Mouse (Mus musculus) lung, embryonic 16.5 days (tissue): ENCODE results near the gene Scpep1. TPM values are rescaled to one million over a fixed set of nuclear protein-coding genes. Genes with fewer than 3 reads are reported as not detected.
A peak's percentile ranks its signal among the peaks of the same experiment; 100 is the strongest.

Experiments used
- ATAC-seq: fragments of 200-750 bp; cut with Nextera tagmentation; 2 replicates; pipeline ENCODE4 v1.8.0; 2017; ENCODE audit warnings: low read depth, mild to moderate bottlenecking, moderate library complexity
- H3K27ac ChIP-seq: fragments of 300-500 bp; sonication (generic); 2 replicates; pipeline ENCODE4 v1.5.1; 2014; ENCODE audit warnings: mild to moderate bottlenecking, control low read depth, low read length
- H3K27me3 ChIP-seq: fragments of 300-500 bp; sonication (generic); 2 replicates; pipeline ENCODE4 v1.6.1; 2014; ENCODE audit warnings: low read depth, low read length, mixed read lengths; ENCODE audit not compliant: control insufficient read depth, insufficient read depth
- H3K36me3 ChIP-seq: fragments of 300-500 bp; sonication (generic); 2 replicates; pipeline ENCODE4 v1.6.1; 2014; ENCODE audit warnings: low read length; ENCODE audit not compliant: control insufficient read depth, insufficient read depth
- H3K4me1 ChIP-seq: fragments of 300-500 bp; sonication (generic); replicated peaks from 2 replicates; pipeline ENCODE4 v1.6.1; 2014; ENCODE audit warnings: low read length, mixed read lengths; ENCODE audit not compliant: control insufficient read depth, insufficient read depth
- H3K4me2 ChIP-seq: fragments of 300-500 bp; sonication (generic); 2 replicates; pipeline ENCODE4 v1.6.1; 2014; ENCODE audit warnings: low read depth, low read length, control low read depth
- H3K4me3 ChIP-seq: fragments of 300-500 bp; sonication (generic); 2 replicates; pipeline ENCODE4 v1.5.1; 2014; ENCODE audit warnings: mild to moderate bottlenecking, low read length, control low read depth
- H3K9ac ChIP-seq: fragments of 300-500 bp; sonication (generic); 2 replicates; pipeline ENCODE4 v1.6.1; 2014; ENCODE audit warnings: low read length, control low read depth
- H3K9me3 ChIP-seq: fragments of 300-500 bp; sonication (generic); 2 replicates; pipeline ENCODE4 v1.6.1; 2016; ENCODE audit warnings: low read length; ENCODE audit not compliant: control insufficient read depth
- WGBS: fragments of 180-500 bp; shearing (Covaris S2); extraction: QIAGEN DNeasy Blood & Tissue Kit; methylation state at CpG from one replicate; pipeline ENCODE4 v1.1.7; 2014; 5-methylcytosine and 5-hydroxymethylcytosine counted together
- polyA plus RNA-seq: library from polyadenylated mRNA; unstranded; fragments of >200 nt; fragmentation: Nextera tagmentation; extraction: Ambion mirVana; gene quantifications from 2 replicates; pipeline ENCODE4 v1.2.1, GENCODE M21; 2015

Scpep1 gene
- polyA plus RNA-seq, 1 experiment from 2014 or later: 90.8 TPM

DNA sequence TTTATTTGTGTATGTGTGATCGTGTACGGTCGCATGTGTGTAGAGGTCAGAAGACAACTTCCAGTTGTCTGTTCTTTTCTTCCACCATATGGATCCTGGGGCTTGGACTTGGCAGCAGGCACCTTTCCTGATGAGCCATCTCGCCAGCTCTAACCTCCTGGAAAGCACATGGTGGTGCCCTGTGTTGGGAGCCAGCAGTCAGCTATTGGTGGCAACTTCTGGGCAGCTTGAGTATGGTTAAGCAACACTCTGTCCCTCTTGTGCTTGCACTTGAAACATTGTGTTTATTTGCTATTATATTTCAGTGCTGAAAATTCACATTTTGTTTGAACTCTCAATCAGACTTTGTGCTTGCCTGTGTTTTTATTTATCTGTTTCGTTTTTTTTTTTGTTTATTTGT is 33.7 kb upstream of the Scpep1 start:
- no peaks in the 10 kb centered on the region for H3K4me1 ChIP-seq
- no peak for ATAC-seq
- no peak overlapping the region for H3K9ac ChIP-seq
- 73% methylated on average over 5 of the region's 5 CpGs for WGBS
- no peak overlapping the region for H3K4me3 ChIP-seq
- peaks cover 7% of the 10 kb centered on the region; the same call in 1 of the 2 replicates for H3K36me3 ChIP-seq
- H3K4me2 ChIP-seq: no peak overlapping the region
- H3K27ac ChIP-seq: no peak overlapping the region
- no peaks in the 10 kb centered on the region for H3K9me3 ChIP-seq
- no peaks in the 10 kb centered on the region for H3K27me3 ChIP-seq

DNA sequence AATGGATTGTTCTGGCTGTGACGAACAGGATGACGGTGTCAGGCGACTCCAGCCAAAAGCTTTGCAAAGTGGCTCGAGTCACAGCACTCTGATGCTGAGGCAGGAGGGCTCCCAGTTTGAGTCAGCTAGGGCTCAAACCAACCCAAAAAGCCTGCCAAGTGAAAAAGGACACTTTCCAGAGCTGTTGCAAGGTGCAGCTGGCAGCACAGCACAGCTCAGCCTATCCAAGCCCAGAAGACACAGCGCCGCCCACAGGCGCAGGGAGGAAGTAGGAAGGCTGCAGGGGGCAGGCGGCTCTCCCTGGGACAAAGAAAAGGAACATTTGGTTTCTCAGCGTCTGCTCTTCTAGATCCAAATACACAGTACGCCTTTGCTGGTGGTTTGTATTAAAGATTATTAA is 31.4 kb upstream of the Scpep1 start:
- no peak for ATAC-seq
- Histone ChIP-seq H3K27ac (no peak overlapping the region), H3K4me1 (no peaks in the 10 kb centered on the region), H3K27me3 (no peaks in the 10 kb centered on the region), H3K4me3 (no peak overlapping the region), H3K9me3 (no peaks in the 10 kb centered on the region), H3K36me3 (peaks cover 15% of the 10 kb centered on the region), H3K9ac (no peak overlapping the region), H3K4me2 (no peak overlapping the region)
- 79% methylated on average over 10 of the region's 10 CpGs for WGBS

DNA sequence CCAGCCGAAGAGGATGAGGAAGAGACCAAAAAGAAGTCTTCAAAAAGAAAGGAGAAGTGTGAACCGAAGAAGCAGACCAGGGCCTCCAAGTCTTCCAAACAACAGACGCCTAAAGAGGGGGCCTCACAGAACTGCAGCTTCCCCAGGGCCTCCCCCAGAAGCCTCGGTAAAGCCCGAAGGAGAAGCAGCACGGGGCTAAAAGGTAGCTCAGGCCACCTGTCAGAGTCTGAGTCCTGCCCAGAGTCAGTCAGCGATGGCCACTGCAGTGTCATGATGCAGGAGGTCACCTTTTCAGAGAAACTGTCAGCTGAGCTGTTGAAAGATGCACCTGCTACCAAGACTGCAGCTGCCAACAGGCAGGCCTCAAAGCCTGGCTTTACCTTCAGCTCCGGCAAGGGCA is 26.1 kb upstream of the Scpep1 start:
- H3K4me2 ChIP-seq: no peak overlapping the region
- H3K36me3 ChIP-seq: peaks cover 12% of the 10 kb centered on the region
- H3K4me1 ChIP-seq: no peaks in the 10 kb centered on the region
- WGBS: 83% methylated on average over 8 of the region's 8 CpGs
- no peaks in the 10 kb centered on the region for H3K27me3 ChIP-seq
- no peak for ATAC-seq
- no peaks in the 10 kb centered on the region for H3K9me3 ChIP-seq
- H3K9ac ChIP-seq: no peak overlapping the region
- no peak overlapping the region for H3K27ac ChIP-seq
- H3K4me3 ChIP-seq: no peak overlapping the region

DNA sequence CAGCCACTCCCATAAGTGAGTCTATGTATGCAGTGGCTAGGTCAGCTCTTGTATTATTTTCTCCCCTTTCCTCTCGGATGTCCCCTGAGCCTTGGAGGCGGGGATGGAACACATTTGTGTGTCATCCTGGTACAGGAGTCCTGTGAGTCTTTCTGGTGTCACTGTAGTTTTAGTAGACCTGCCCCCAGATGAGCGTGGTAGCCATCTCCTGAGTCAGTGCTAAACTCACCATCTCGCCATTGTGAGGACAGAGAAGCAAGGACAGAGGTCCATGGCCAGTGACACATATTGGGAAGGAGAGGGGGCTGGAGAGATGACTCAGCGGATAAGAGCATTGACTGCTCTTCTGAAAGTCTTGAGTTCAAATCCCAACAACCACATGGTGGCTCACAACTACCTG is 21.9 kb upstream of the Scpep1 start:
- Histone ChIP-seq H3K4me1 (peaks cover 5% of the 10 kb centered on the region), H3K4me3 (no peak overlapping the region), H3K9me3 (no peaks in the 10 kb centered on the region), H3K4me2 (no peak overlapping the region), H3K27me3 (no peaks in the 10 kb centered on the region), H3K27ac (no peak overlapping the region), H3K9ac (no peak overlapping the region), H3K36me3 (peaks cover 2% of the 10 kb centered on the region; the same call in 1 of the 2 replicates)
- no peak for ATAC-seq
- 90% methylated on average over 5 of the region's 5 CpGs for WGBS

DNA sequence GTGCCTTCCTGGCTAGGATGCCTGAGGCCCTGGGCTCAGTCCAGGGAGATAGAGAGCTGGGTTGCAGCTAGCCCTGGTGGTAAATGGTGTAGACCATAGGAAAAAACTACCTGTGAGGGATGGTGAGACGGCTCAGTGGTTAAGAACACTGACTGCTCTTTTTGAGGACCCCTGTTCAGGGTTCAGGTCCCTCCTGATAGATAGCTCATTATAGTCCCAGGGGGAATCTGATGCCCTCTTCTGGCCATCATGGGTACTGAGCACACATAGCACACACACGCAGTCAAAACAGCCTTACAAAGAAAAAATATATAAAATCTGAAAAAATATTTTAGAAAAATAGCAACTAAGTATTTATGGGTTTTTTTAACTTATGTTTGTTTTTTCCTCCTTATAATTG is 21.1 kb upstream of the Scpep1 start:
- Histone ChIP-seq H3K9me3 (no peaks in the 10 kb centered on the region), H3K4me1 (peaks cover 5% of the 10 kb centered on the region), H3K9ac (no peak overlapping the region), H3K4me3 (no peak overlapping the region), H3K4me2 (no peak overlapping the region), H3K27me3 (no peaks in the 10 kb centered on the region), H3K27ac (no peak overlapping the region), H3K36me3 (no peaks in the 10 kb centered on the region)
- ATAC-seq: no peak
- 98% methylated on average over 2 of the region's 2 CpGs for WGBS

DNA sequence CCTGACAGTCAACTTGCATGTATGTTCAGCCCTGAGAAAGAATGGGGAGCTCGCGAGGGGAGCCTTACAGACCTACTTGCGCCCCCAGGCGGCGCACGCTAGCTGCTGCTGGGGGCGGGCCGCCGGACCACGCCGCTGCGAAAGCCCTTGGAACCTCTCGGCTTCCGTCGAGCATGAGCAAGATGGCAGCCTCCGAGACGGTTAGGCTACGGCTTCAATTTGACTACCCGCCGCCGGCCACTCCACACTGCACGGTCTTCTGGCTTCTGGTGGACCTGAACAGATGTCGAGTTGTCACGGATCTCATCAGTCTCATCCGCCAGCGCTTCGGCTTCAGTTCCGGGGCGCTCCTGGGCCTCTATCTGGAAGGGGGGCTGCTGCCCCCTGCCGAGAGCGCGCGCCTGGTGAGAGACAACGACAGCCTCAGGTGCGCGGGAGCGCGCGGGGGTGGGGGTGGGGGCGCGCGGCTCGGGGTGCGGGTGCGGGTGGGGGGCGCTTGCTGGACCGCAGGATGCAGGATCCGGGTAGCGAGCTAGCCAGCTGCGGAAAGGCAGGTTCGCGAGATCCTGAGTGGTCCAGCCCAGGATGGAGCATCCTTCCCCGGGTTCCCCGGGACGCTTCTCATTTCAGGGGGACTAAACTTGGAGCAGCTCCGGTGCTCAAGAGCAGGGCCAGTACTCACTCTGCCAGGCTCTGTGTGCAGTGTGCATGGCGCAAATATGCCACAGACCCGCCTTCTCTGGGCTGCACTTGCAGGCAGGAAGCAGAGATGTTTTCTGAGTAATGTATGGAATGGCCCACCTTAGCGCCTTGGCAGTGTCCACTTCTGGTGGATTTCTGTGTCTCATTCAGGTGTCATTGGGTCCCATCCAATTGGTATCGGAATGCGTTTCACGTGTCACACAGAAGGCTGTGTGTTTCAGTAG is 18.8 kb upstream of the Scpep1 start:
- Histone ChIP-seq H3K9me3 (no peaks in the 10 kb centered on the region), H3K4me2 (peak overlapping the region; percentile 86), H3K36me3 (no peaks in the 10 kb centered on the region), H3K27ac (peak overlapping the region; percentile 81), H3K27me3 (0 out of 2 replicates have a peak, but pooled peaks cover 2% of the 10 kb centered on the region), H3K9ac (peak overlapping the region; percentile 85), H3K4me3 (peak overlapping the region; percentile 73), H3K4me1 (peaks cover 5% of the 10 kb centered on the region)
- ATAC-seq: peak; percentile 93
- 1% methylated on average over 58 of the region's 62 CpGs for WGBS

DNA sequence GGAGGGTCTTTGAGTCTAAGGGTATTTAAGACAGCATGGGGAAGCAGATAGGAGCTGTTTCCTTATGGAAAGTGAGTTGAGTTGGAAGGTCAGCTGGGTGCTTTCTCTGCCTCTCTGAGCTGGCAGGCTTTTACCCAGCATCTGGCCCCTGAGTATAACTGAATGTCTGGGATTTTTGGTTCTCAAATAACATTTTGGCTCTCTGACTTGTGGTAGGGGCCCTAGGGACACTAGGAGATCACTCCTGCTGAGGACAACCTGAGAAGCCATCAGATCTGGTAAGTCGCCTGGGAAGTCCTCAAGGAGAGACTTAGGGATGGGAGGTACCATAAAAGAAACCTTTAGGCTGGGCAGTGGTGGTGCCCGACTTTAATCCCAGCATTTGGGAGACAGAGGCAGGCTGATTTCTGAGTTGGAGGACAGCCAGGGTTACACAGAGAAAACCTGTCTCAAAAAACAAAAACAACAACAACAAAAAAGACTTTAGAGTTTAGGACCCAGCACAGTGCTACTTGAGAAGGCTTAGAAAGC is 15.0 kb upstream of the Scpep1 start, which contains the start of gene Coil:
Coil (plus strand) TSS at position 51 of the 531 bp plus-strand sequence.
- Histone ChIP-seq H3K27ac (no peak within 1 kb of the TSS), H3K36me3 (no peaks in the 10 kb centered on the region), H3K4me3 (no peak within 1 kb of the TSS), H3K4me1 (peaks cover 5% of the 10 kb centered on the region), H3K4me2 (no peak within 1 kb of the TSS), H3K27me3 (0 out of 2 replicates have a peak, but pooled peaks cover 2% of the 10 kb centered on the region), H3K9ac (no peak within 1 kb of the TSS), H3K9me3 (no peaks in the 10 kb centered on the region)
- no peak for ATAC-seq
- 31% methylated on average over 2 of the region's 2 CpGs for WGBS

DNA sequence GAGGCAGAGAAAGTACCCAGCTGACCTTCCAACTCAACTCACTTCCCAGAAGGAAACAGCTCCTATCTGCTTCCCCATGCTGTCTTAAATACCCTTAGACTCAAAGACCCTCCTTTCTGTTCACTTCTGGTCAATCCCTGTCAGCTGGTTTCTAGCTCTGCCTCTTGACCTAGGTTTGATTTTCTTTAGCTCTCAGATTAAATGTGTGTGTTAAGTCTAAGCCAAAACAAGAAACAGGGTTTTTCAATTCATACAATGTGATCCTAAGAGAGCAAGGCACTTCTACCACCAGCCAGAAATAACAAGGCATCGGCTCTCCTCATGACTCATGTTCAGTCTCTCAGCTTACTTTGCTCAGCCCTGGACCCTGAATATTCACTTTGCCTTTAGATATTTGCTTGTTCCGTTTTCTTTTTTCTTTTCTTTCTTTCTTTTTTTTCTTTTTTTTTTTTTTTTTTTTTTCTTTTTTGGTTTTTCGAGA is 11.7 kb upstream of the Scpep1 start, which contains the start of gene Elobl:
Elobl (minus strand) TSS at position 51 of the 481 bp plus-strand sequence.
- Histone ChIP-seq H3K36me3 (no peaks in the 10 kb centered on the region), H3K9ac (no peak within 1 kb of the TSS), H3K4me2 (no peak within 1 kb of the TSS), H3K4me1 (no peaks in the 10 kb centered on the region), H3K27ac (no peak within 1 kb of the TSS), H3K9me3 (no peaks in the 10 kb centered on the region), H3K4me3 (no peak within 1 kb of the TSS), H3K27me3 (0 out of 2 replicates have a peak, but pooled peaks cover 2% of the 10 kb centered on the region)
- ATAC-seq: no peak
- WGBS: 89% methylated on average over 2 of the region's 3 CpGs

DNA sequence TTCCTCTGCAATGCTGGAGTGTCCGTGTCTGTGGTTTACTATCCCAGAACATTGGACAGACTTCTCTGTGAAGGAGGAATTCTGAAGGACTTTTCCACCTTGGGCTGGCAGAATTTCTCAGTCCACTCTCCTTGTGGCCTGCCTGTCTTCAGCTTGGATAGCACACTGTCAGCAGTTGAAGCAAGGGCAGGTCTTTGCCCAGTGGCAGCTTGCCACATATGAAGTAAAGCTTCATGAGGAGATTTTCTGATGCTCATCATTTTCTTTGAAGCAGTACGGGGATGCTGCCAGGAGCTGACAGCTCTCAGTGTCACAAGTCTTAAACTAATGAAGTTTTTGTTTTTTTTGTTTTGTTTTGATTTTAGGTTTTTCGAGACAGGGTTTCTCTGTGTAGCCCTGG is 3.6 kb upstream of the Scpep1 start:
- H3K4me3 ChIP-seq: no peak overlapping the region
- no peaks in the 10 kb centered on the region for H3K27me3 ChIP-seq
- no peak overlapping the region for H3K27ac ChIP-seq
- no peak overlapping the region for H3K9ac ChIP-seq
- no peak for ATAC-seq
- no peaks in the 10 kb centered on the region for H3K36me3 ChIP-seq
- H3K4me2 ChIP-seq: no peak overlapping the region
- no peaks in the 10 kb centered on the region for H3K9me3 ChIP-seq
- H3K4me1 ChIP-seq: peaks cover 3% of the 10 kb centered on the region; the same call in 1 of the 2 replicates
- WGBS: 66% methylated on average over 3 of the region's 3 CpGs
